Mouse (Mus musculus): ENCODE measurements around the gene Kdm2a. TPM values are rescaled to one million over a fixed set of nuclear protein-coding genes. Genes with fewer than 3 reads are reported as not detected.

The Kdm2a gene
- polyA plus RNA-seq (2015; fragmentation: Nextera tagmentation; extraction: Ambion mirVana): 12.9 and 13.1 TPM in 2 replicates

GRCm38 (mm10) chr19:4397798-4398629 lies at the start of gene Kdm2a:
Kdm2a (minus strand) TSS chr19:4398285.
- H3K9ac ChIP-seq: peak within 1 kb of the TSS; percentile 100
- peak within 1 kb of the TSS; percentile 97 for H3K27ac ChIP-seq (replicated peaks)
- H3K4me2 ChIP-seq: peak within 1 kb of the TSS; percentile 100
- peaks cover 27% of the 10 kb centered on the region for H3K4me1 ChIP-seq (replicated peaks)
- peaks cover 20% of the 10 kb centered on the region for H3K27me3 ChIP-seq
- H3K9me3 ChIP-seq (replicated peaks): no peaks in the 10 kb centered on the region
- 2% methylated on average over 82 of the region's 82 CpGs for WGBS (ENCODE audit: insufficient replicate concordance)
- peaks cover 7% of the 10 kb centered on the region for H3K36me3 ChIP-seq (replicated peaks)
- peak; percentile 17 for ATAC-seq (ENCODE audit: insufficient read depth)
- H3K4me3 ChIP-seq (replicated peaks): peak within 1 kb of the TSS; percentile 100

GRCm38 (mm10) chr19:4447445-4447844 lies 49.4 kb upstream of the Kdm2a start:
- Histone ChIP-seq H3K36me3 (replicated peaks) (no peaks in the 10 kb centered on the region), H3K9me3 (replicated peaks) (no peaks in the 10 kb centered on the region), H3K27ac (replicated peaks) (no peak overlapping the region), H3K9ac (no peak overlapping the region), H3K4me1 (replicated peaks) (no peaks in the 10 kb centered on the region), H3K4me2 (no peak overlapping the region), H3K27me3 (peaks cover 4% of the 10 kb centered on the region; the same call in 1 of the 2 replicates), H3K4me3 (replicated peaks) (no peak overlapping the region)
- no peak for ATAC-seq (ENCODE audit: insufficient read depth)
- 79% methylated on average over 9 of the region's 9 CpGs for WGBS (ENCODE audit: insufficient replicate concordance)

DNA sequence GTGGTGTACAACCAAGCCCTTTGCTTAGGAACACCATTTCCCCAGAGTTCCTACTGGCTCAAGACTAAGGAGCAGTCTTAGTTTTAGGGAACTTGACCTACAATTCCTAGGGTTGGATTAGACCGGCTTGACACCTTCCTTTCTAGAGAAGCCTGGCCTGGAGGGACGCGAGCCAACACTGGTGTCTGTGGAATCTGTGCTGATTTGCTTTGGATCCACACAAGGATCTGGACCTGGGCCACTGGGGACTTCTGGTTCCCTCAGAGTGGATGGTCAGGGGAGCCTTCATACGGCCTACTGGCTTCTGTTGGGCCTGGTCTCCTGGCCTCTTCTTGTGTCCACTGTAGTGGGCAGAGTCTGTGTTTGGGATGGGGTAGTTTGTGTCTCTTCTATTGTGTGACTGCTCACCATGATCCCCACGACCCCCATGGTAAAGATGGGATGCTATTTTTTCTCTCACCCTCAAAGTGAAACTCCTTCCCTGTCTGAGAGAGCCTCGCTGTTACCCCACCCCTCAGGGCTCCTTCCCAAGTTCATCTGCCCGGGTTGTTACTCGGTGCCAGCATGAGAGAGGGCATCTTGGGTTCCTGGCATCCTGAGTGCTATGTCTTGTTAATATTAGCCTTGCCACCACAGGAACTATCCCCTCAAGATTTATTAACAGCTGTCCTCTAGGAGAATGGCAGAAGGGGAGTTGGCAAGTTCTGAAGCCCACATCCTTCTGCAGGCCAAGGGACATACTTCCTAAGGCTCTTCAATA lies 48.8 kb upstream of the Kdm2a start:
- H3K4me2 ChIP-seq: no peak overlapping the region

DNA sequence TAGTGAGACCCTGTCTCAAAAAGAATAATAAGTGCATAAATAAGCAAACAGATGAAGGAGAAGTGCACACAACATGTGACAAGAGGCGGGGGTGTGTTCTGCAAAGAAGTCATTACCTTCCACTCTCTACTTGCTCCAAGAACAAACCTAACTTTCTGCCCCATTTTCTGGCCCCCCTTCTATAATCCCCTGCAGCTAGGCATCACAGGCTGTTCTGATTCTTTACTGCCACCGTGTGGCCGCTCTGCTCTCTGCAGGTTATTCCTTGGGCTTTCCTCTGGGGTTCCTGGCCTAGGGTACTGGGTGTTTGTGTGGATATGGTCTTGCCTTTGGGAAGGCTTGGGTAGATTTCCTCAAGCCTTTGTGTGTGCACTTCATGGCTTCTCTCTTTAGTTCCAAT lies 44.3 kb upstream of the Kdm2a start:
- no peaks in the 10 kb centered on the region for H3K9me3 ChIP-seq (replicated peaks)
- no peak overlapping the region for H3K9ac ChIP-seq
- no peak overlapping the region for H3K4me3 ChIP-seq (replicated peaks)
- peaks cover 38% of the 10 kb centered on the region for H3K4me1 ChIP-seq (replicated peaks)
- ATAC-seq (ENCODE audit: insufficient read depth): no peak
- H3K4me2 ChIP-seq: no peak overlapping the region; the same call in 1 of the 2 replicates
- peaks cover 37% of the 10 kb centered on the region for H3K27me3 ChIP-seq
- peak overlapping the region; percentile 59 for H3K27ac ChIP-seq (replicated peaks)
- no peaks in the 10 kb centered on the region for H3K36me3 ChIP-seq (replicated peaks)
- 3% methylated on average over 3 of the region's 3 CpGs for WGBS (ENCODE audit: insufficient replicate concordance)

More for the DNA sequence above, 48.8 kb upstream of the Kdm2a start:
- Histone ChIP-seq H3K4me3 (replicated peaks) (no peak overlapping the region), H3K9me3 (replicated peaks) (no peaks in the 10 kb centered on the region), H3K36me3 (replicated peaks) (no peaks in the 10 kb centered on the region), H3K27ac (replicated peaks) (no peak overlapping the region), H3K27me3 (peaks cover under 1% of the 10 kb centered on the region; the same call in 1 of the 2 replicates), H3K4me1 (replicated peaks) (peaks cover 5% of the 10 kb centered on the region), H3K9ac (no peak overlapping the region)
- no peak for ATAC-seq (ENCODE audit: insufficient read depth)
- WGBS (ENCODE audit: insufficient replicate concordance): 64% methylated on average over 8 of the region's 8 CpGs

- no peaks in the 10 kb centered on the region for H3K9me3 ChIP-seq (replicated peaks)
- H3K4me2 ChIP-seq: peak overlapping the region; percentile 27; the same call in 1 of the 2 replicates
- peak overlapping the region; percentile 59 for H3K27ac ChIP-seq (replicated peaks)
- H3K4me3 ChIP-seq (replicated peaks): no peak overlapping the region
- peak; percentile 61 for ATAC-seq (ENCODE audit: insufficient read depth)
- H3K9ac ChIP-seq: no peak overlapping the region
- WGBS (ENCODE audit: insufficient replicate concordance): 32% methylated on average over 10 of the region's 10 CpGs
- peaks cover 38% of the 10 kb centered on the region for H3K4me1 ChIP-seq (replicated peaks)
- peaks cover 45% of the 10 kb centered on the region for H3K27me3 ChIP-seq
- H3K36me3 ChIP-seq (replicated peaks): no peaks in the 10 kb centered on the region
These were observed 43.6 kb upstream of the Kdm2a start for GRCm38 (mm10) chr19:4441621-4442161.

GRCm38 (mm10) chr19:4441090-4441591 lies 43.1 kb upstream of the Kdm2a start:
- Histone ChIP-seq H3K4me1 (replicated peaks) (peaks cover 38% of the 10 kb centered on the region), H3K4me3 (replicated peaks) (no peak overlapping the region), H3K9ac (no peak overlapping the region), H3K27me3 (peaks cover 45% of the 10 kb centered on the region), H3K4me2 (no peak overlapping the region), H3K9me3 (replicated peaks) (no peaks in the 10 kb centered on the region), H3K36me3 (replicated peaks) (no peaks in the 10 kb centered on the region), H3K27ac (replicated peaks) (0 out of 2 replicates have a peak overlapping the region, but pooled peaks have one; percentile 59)
- 19% methylated on average over 6 of the region's 6 CpGs for WGBS (ENCODE audit: insufficient replicate concordance)
- no peak for ATAC-seq (ENCODE audit: insufficient read depth)

- Histone ChIP-seq H3K4me1 (replicated peaks) (peaks cover 38% of the 10 kb centered on the region), H3K9ac (no peak overlapping the region), H3K36me3 (replicated peaks) (no peaks in the 10 kb centered on the region), H3K9me3 (replicated peaks) (no peaks in the 10 kb centered on the region), H3K4me2 (peak overlapping the region; percentile 59), H3K27me3 (peaks cover 45% of the 10 kb centered on the region), H3K4me3 (replicated peaks) (peak overlapping the region; percentile 59), H3K27ac (replicated peaks) (no peak overlapping the region)
- 15% methylated on average over 8 of the region's 8 CpGs for WGBS (ENCODE audit: insufficient replicate concordance)
- no peak for ATAC-seq (ENCODE audit: insufficient read depth)
These were observed 42.1 kb upstream of the Kdm2a start for GRCm38 (mm10) chr19:4440222-4440621.

- H3K36me3 ChIP-seq (replicated peaks): no peaks in the 10 kb centered on the region
- H3K27me3 ChIP-seq: peaks cover 45% of the 10 kb centered on the region
- H3K4me3 ChIP-seq (replicated peaks): peak within 1 kb of the TSS; percentile 59
- H3K4me2 ChIP-seq: peak within 1 kb of the TSS; percentile 59
- no peaks in the 10 kb centered on the region for H3K9me3 ChIP-seq (replicated peaks)
- H3K9ac ChIP-seq: no peak within 1 kb of the TSS; the same call in 1 of the 2 replicates
- peaks cover 38% of the 10 kb centered on the region for H3K4me1 ChIP-seq (replicated peaks)
- peak; percentile 38 for ATAC-seq (ENCODE audit: insufficient read depth)
- WGBS (ENCODE audit: insufficient replicate concordance): 2% methylated on average over 45 of the region's 51 CpGs
- H3K27ac ChIP-seq (replicated peaks): peak within 1 kb of the TSS; percentile 64; the same call in 1 of the 2 replicates
These were observed 41.2 kb upstream of the Kdm2a start, which contains the start of gene Rhod for GRCm38 (mm10) chr19:4439161-4439801. Rhod (minus strand) TSS chr19:4439432.

DNA sequence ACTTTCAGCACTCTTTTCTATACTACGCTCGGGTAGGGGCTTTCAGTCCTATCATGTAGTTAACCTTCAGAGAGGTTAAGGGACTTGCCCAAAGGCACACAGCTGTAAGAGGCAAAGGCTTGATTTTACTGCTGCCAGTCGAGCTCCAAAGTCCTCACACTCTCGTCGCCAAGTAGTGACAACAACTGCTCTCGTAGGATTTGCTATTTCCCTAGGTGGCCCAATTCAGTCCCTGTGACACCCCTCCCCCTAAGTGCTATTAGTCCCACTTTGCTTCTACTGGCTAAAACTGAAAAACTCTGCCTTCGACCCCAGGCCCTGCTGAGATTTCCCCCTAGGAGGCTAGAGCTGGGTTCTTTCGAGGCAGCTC lies 40.7 kb upstream of the Kdm2a start:
- H3K4me2 ChIP-seq: peak overlapping the region; percentile 59
- WGBS (ENCODE audit: insufficient replicate concordance): 13% methylated on average over 8 of the region's 8 CpGs
- H3K4me3 ChIP-seq (replicated peaks): peak overlapping the region; percentile 59
- no peak overlapping the region; the same call in 1 of the 2 replicates for H3K9ac ChIP-seq
- ATAC-seq (ENCODE audit: insufficient read depth): no peak
- peaks cover 45% of the 10 kb centered on the region for H3K27me3 ChIP-seq
- no peaks in the 10 kb centered on the region for H3K9me3 ChIP-seq (replicated peaks)
- H3K27ac ChIP-seq (replicated peaks): peak overlapping the region; percentile 64; the same call in 1 of the 2 replicates
- H3K4me1 ChIP-seq (replicated peaks): peaks cover 38% of the 10 kb centered on the region
- H3K36me3 ChIP-seq (replicated peaks): no peaks in the 10 kb centered on the region

GRCm38 (mm10) chr19:4437886-4438285 lies 39.8 kb upstream of the Kdm2a start:
- H3K9ac ChIP-seq: no peak overlapping the region
- peaks cover 45% of the 10 kb centered on the region for H3K27me3 ChIP-seq
- no peaks in the 10 kb centered on the region for H3K9me3 ChIP-seq (replicated peaks)
- H3K27ac ChIP-seq (replicated peaks): no peak overlapping the region
- H3K4me3 ChIP-seq (replicated peaks): no peak overlapping the region
- no peak for ATAC-seq (ENCODE audit: insufficient read depth)
- 26% methylated on average over 6 of the region's 6 CpGs for WGBS (ENCODE audit: insufficient replicate concordance)
- no peaks in the 10 kb centered on the region for H3K36me3 ChIP-seq (replicated peaks)
- H3K4me2 ChIP-seq: peak overlapping the region; percentile 59; the same call in 1 of the 2 replicates
- peaks cover 38% of the 10 kb centered on the region for H3K4me1 ChIP-seq (replicated peaks)
